Mouse (Mus musculus) urinary bladder, adult 2 months (tissue): ENCODE measurements around the gene Il18rap. TPM values are rescaled to one million over a fixed set of nuclear protein-coding genes. Genes with fewer than 3 reads are reported as not detected.
A peak's percentile ranks its signal among the peaks of the same experiment; 100 is the strongest.

Source experiments
- DNase-seq: peaks from one replicate; pipeline ENCODE4 v3.0.0; 2022; ENCODE audit warnings: low spot score
- polyA plus RNA-seq: library from polyadenylated mRNA; depleted of rRNA; stranded (reverse); fragments of >200 nt; gene quantifications from 2 replicates; pipeline ENCODE4 v1.2.3, GENCODE M21; 2012; rRNA removed

Il18rap gene
- 0.98 and 1.0 TPM in 2 replicates for polyA plus RNA-seq

GRCm38 (mm10) chr1:40514851-40515585 lies at the start of gene Il18rap:
Il18rap (plus strand) TSS chr1:40515362.
- no peak for DNase-seq

- DNase-seq = peak; percentile 51
These were observed 49.4 kb upstream of the Il18rap start, which contains the start of gene Il18r1 for GRCm38 (mm10) chr1:40465477-40466430. Il18r1 (plus strand) TSS chr1:40465552.

GRCm38 (mm10) chr1:40467306-40467705 lies 47.9 kb upstream of the Il18rap start:
- no peak for DNase-seq

- DNase-seq = no peak
These were observed 46.4 kb upstream of the Il18rap start for GRCm38 (mm10) chr1:40468805-40469204.

- no peak for DNase-seq
These were observed 45.3 kb upstream of the Il18rap start for GRCm38 (mm10) chr1:40469900-40470299.

GRCm38 (mm10) chr1:40472401-40472800 lies 42.8 kb upstream of the Il18rap start:
- no peak for DNase-seq

GRCm38 (mm10) chr1:40473640-40474039 lies 41.5 kb upstream of the Il18rap start:
- DNase-seq = no peak

GRCm38 (mm10) chr1:40474336-40474735 lies 40.8 kb upstream of the Il18rap start:
- no peak for DNase-seq

- no peak for DNase-seq
These were observed 39.5 kb upstream of the Il18rap start for GRCm38 (mm10) chr1:40475697-40476096.

- no peak for DNase-seq
These were observed 38.4 kb upstream of the Il18rap start for GRCm38 (mm10) chr1:40476756-40477155.

GRCm38 (mm10) chr1:40479505-40479923 lies 35.6 kb upstream of the Il18rap start:
- DNase-seq = no peak

- DNase-seq = no peak
These were observed 20.6 kb upstream of the Il18rap start for GRCm38 (mm10) chr1:40494594-40494993.

GRCm38 (mm10) chr1:40499708-40500107 lies 15.5 kb upstream of the Il18rap start:
- no peak for DNase-seq

GRCm38 (mm10) chr1:40501126-40501525 lies 14.0 kb upstream of the Il18rap start:
- DNase-seq = no peak

GRCm38 (mm10) chr1:40501546-40502398 lies 13.4 kb upstream of the Il18rap start:
- no peak for DNase-seq

GRCm38 (mm10) chr1:40504548-40504947 lies 10.6 kb upstream of the Il18rap start:
- DNase-seq = no peak

GRCm38 (mm10) chr1:40516364-40516763 lies 1.2 kb downstream of the Il18rap start:
- DNase-seq = no peak

- no peak for DNase-seq
These were observed 7.8 kb downstream of the Il18rap start for GRCm38 (mm10) chr1:40522918-40523317.

GRCm38 (mm10) chr1:40523971-40524722 lies 9.0 kb downstream of the Il18rap start:
- DNase-seq = no peak

- DNase-seq = no peak
These were observed 14.1 kb downstream of the Il18rap start for GRCm38 (mm10) chr1:40529287-40529686.

- no peak for DNase-seq
These were observed 22.4 kb downstream of the Il18rap start for GRCm38 (mm10) chr1:40537577-40537976.
